ENCODE assay signal across 8 mouse cellular contexts in the genomic region with DNA sequence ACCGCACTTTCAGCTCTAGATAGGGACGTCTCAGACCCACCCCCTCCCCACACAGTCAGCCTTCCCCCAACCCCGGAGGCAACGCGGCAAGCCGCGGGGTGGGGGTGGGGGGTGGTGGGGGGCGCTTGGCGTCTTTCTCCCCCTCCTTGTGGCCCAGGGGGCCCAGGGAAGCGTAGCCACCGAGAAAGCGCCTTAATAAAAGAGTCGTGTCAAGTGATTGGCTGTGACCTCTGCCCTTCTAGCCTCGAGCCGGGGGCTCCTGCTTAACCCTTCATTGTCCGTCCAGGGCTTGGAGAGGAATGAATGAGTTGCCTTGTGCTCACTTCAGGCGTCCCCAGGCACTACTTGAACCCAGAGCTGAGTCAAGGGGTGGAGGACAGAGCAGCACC. TPM values are rescaled to one million over a fixed set of nuclear protein-coding genes. Genes with fewer than 3 reads are reported as not detected.
A peak's percentile ranks its signal among the peaks of the same experiment; 100 is the strongest.
DNase-seq lines count a peak whose midpoint lies in the region; ATAC-seq and TF ChIP-seq lines count a peak whose summit lies in the region.

No protein-coding gene starts in this region.

- intact Hi-C loops in heart, postnatal 36 days (cut with DNase I), result no loop called here

- TF ChIP-seq CTCF in heart, postnatal 0 days (IDR thresholded peaks at IDR 0.05; ENCODE audit: low read depth), result no peak

- 2% methylated on average over 17 of the region's 17 CpGs for WGBS in heart, postnatal 0 days
- WGBS in embryonic facial prominence, embryonic 13.5 days, result under 1% methylated on average over 17 of the region's 17 CpGs
- 1% methylated on average over 17 of the region's 17 CpGs for WGBS in limb, embryonic 10.5 days
- under 1% methylated on average over 17 of the region's 17 CpGs for WGBS in neural tube, embryonic 13.5 days

- H3K27me3 ChIP-seq in heart, postnatal 0 days (ENCODE audit: control insufficient read depth, insufficient read depth, low read length), result peaks cover 66% of the 10 kb centered on the region
- no peaks in the 10 kb centered on the region for H3K27me3 ChIP-seq in embryonic facial prominence, embryonic 13.5 days
- no peaks in the 10 kb centered on the region for H3K27me3 ChIP-seq in limb, embryonic 10.5 days (ENCODE audit: low read depth, poor library complexity, severe bottlenecking)
- no peaks in the 10 kb centered on the region for H3K27me3 ChIP-seq in neural tube, embryonic 13.5 days

- no peaks in the 10 kb centered on the region for H3K36me3 ChIP-seq in heart, postnatal 0 days (replicated peaks; ENCODE audit: control insufficient read depth, insufficient read depth, low read length)
- peaks cover 10% of the 10 kb centered on the region for H3K36me3 ChIP-seq in embryonic facial prominence, embryonic 13.5 days
- H3K36me3 ChIP-seq in limb, embryonic 10.5 days, result peaks cover 45% of the 10 kb centered on the region
- peaks cover 3% of the 10 kb centered on the region; the same call in 1 of the 2 replicates for H3K36me3 ChIP-seq in neural tube, embryonic 13.5 days

- peaks cover 10% of the 10 kb centered on the region for H3K4me1 ChIP-seq in heart, postnatal 0 days (ENCODE audit: control insufficient read depth, insufficient read depth)
- peaks cover 85% of the 10 kb centered on the region for H3K4me1 ChIP-seq in embryonic facial prominence, embryonic 13.5 days
- H3K4me1 ChIP-seq in limb, embryonic 10.5 days, result peaks cover 96% of the 10 kb centered on the region
- H3K4me1 ChIP-seq in neural tube, embryonic 13.5 days (replicated peaks), result peaks cover 82% of the 10 kb centered on the region

- no peaks in the 10 kb centered on the region for H3K9me3 ChIP-seq in heart, postnatal 0 days (replicated peaks; ENCODE audit: control insufficient read depth, low read length)
- H3K9me3 ChIP-seq in embryonic facial prominence, embryonic 13.5 days, result no peaks in the 10 kb centered on the region
- no peaks in the 10 kb centered on the region for H3K9me3 ChIP-seq in limb, embryonic 10.5 days (replicated peaks)
- no peaks in the 10 kb centered on the region for H3K9me3 ChIP-seq in neural tube, embryonic 13.5 days

- peak overlapping the region; percentile 32 for H3K4me3 ChIP-seq in heart, postnatal 0 days (ENCODE audit: low read depth, low read length)
- peak overlapping the region; percentile 58 for H3K4me3 ChIP-seq in embryonic facial prominence, embryonic 13.5 days
- H3K4me3 ChIP-seq in limb, embryonic 10.5 days, result peak overlapping the region; percentile 75
- H3K4me3 ChIP-seq in neural tube, embryonic 13.5 days, result peak overlapping the region; percentile 40

- H3K27ac ChIP-seq in heart, postnatal 0 days (ENCODE audit: low read depth), result no peak overlapping the region
- H3K27ac ChIP-seq in embryonic facial prominence, embryonic 13.5 days, result peak overlapping the region; percentile 97
- H3K27ac ChIP-seq in limb, embryonic 10.5 days, result peak overlapping the region; percentile 93
- peak overlapping the region; percentile 42; the same call in 1 of the 2 replicates for H3K27ac ChIP-seq in neural tube, embryonic 13.5 days (replicated peaks)

- no peak for TF ChIP-seq EP300 in heart, postnatal 0 days (IDR thresholded peaks at IDR 0.05; ENCODE audit: low read depth)

- no peak for ATAC-seq in heart, postnatal 0 days (ENCODE audit: insufficient read depth, low read depth)
- ATAC-seq in embryonic facial prominence, embryonic 13.5 days (ENCODE audit: insufficient number of reproducible peaks, insufficient read depth, low FRiP score, low TSS enrichment, low read depth), result no peak
- 0 out of 2 replicates have a peak, but pooled peaks have one; percentile 11 for ATAC-seq in neural tube, embryonic 13.5 days (ENCODE audit: low read depth)

- 0 out of 2 replicates have a peak overlapping the region, but pooled peaks have one; percentile 35 for H3K9ac ChIP-seq in heart, postnatal 0 days (replicated peaks; ENCODE audit: low read depth, low read length)
- H3K9ac ChIP-seq in embryonic facial prominence, embryonic 13.5 days, result peak overlapping the region; percentile 78
- peak overlapping the region; percentile 70 for H3K9ac ChIP-seq in neural tube, embryonic 13.5 days

- DNase-seq in heart, postnatal 0 days (ENCODE audit: low spot score), result no peak
- no peak for DNase-seq in heart, postnatal 36 days
- peak; percentile 87 for DNase-seq in limb, embryonic 10.5 days (ENCODE audit: low spot score)
- DNase-seq in frontal cortex, postnatal 25 days (ENCODE audit: low spot score in 2 of 2), result no peak
- DNase-seq in cerebellum, adult 11 months, result no peak
- DNase-seq in ovary, postnatal 36 days (ENCODE audit: low spot score), result no peak

- peak overlapping the region; percentile 52 for H3K4me2 ChIP-seq in heart, postnatal 0 days (ENCODE audit: low read depth, low read length)
- peak overlapping the region; percentile 73 for H3K4me2 ChIP-seq in embryonic facial prominence, embryonic 13.5 days
- H3K4me2 ChIP-seq in neural tube, embryonic 13.5 days, result peak overlapping the region; percentile 68

RNA-seq across cellular contexts. Expression of a gene that starts 0.7 kb away (rescaled TPM):
- total RNA-seq in heart, postnatal 0 days (2014; rRNA removed; ENCODE audit: low replicate concordance), result 0.53 TPM in 1 of 2 replicates, not detected in the other
- polyA plus RNA-seq in heart, postnatal 0 days (2015; fragmentation: Nextera tagmentation; extraction: Ambion mirVana), result 0.37 and 0.62 TPM in 2 replicates
- not detected for total RNA-seq in heart, postnatal 36 days (2021)
- polyA plus RNA-seq in embryonic facial prominence, embryonic 13.5 days (2015; fragmentation: Nextera tagmentation; extraction: Ambion mirVana), result 345 and 370 TPM in 2 replicates
- polyA plus RNA-seq in limb, embryonic 10.5 days (2016; fragmentation: Nextera tagmentation; extraction: Ambion mirVana), result 944 and 1,066 TPM in 2 replicates
- polyA plus RNA-seq in neural tube, embryonic 13.5 days (2015; fragmentation: Nextera tagmentation; extraction: Ambion mirVana), result 193 and 205 TPM in 2 replicates

RNA-seq across cellular contexts. Expression of a gene that starts 17.3 kb away (rescaled TPM):
- 14.5 and 56.8 TPM in 2 replicates for total RNA-seq in heart, postnatal 0 days (2014; rRNA removed; ENCODE audit: low replicate concordance)
- 7.9 and 8.0 TPM in 2 replicates for polyA plus RNA-seq in heart, postnatal 0 days (2015; fragmentation: Nextera tagmentation; extraction: Ambion mirVana)
- 1 to 10 TPM; 4.8 to 5.2 TPM for total RNA-seq in heart, postnatal 36 days (2021)
- 21.1 and 25.2 TPM in 2 replicates for polyA plus RNA-seq in embryonic facial prominence, embryonic 13.5 days (2015; fragmentation: Nextera tagmentation; extraction: Ambion mirVana)
- polyA plus RNA-seq in limb, embryonic 10.5 days (2016; fragmentation: Nextera tagmentation; extraction: Ambion mirVana), result 21.1 and 21.7 TPM in 2 replicates
- 20.1 and 22.2 TPM in 2 replicates for polyA plus RNA-seq in neural tube, embryonic 13.5 days (2015; fragmentation: Nextera tagmentation; extraction: Ambion mirVana)

RNA-seq across cellular contexts. Expression of a gene that starts 17.7 kb away (rescaled TPM):
- total RNA-seq in heart, postnatal 0 days (2014; rRNA removed; ENCODE audit: low replicate concordance), result 8.2 and 24.0 TPM in 2 replicates
- 14.2 and 16.2 TPM in 2 replicates for polyA plus RNA-seq in heart, postnatal 0 days (2015; fragmentation: Nextera tagmentation; extraction: Ambion mirVana)
- total RNA-seq in heart, postnatal 36 days (2021), result 10 to 100 TPM; 10.2 to 12.3 TPM
- 69.0 and 74.3 TPM in 2 replicates for polyA plus RNA-seq in embryonic facial prominence, embryonic 13.5 days (2015; fragmentation: Nextera tagmentation; extraction: Ambion mirVana)
- 84.8 and 86.0 TPM in 2 replicates for polyA plus RNA-seq in limb, embryonic 10.5 days (2016; fragmentation: Nextera tagmentation; extraction: Ambion mirVana)
- polyA plus RNA-seq in neural tube, embryonic 13.5 days (2015; fragmentation: Nextera tagmentation; extraction: Ambion mirVana), result 36.2 and 41.4 TPM in 2 replicates

RNA-seq across cellular contexts. Expression of a gene that starts 23.1 kb away (rescaled TPM):
- total RNA-seq in heart, postnatal 0 days (2014; rRNA removed; ENCODE audit: low replicate concordance), result 17.2 and 35.7 TPM in 2 replicates
- polyA plus RNA-seq in heart, postnatal 0 days (2015; fragmentation: Nextera tagmentation; extraction: Ambion mirVana), result 9.1 and 9.9 TPM in 2 replicates
- 10 to 100 TPM; 18.7 to 22.7 TPM for total RNA-seq in heart, postnatal 36 days (2021)
- 13.8 and 17.7 TPM in 2 replicates for polyA plus RNA-seq in embryonic facial prominence, embryonic 13.5 days (2015; fragmentation: Nextera tagmentation; extraction: Ambion mirVana)
- 13.5 and 14.6 TPM in 2 replicates for polyA plus RNA-seq in limb, embryonic 10.5 days (2016; fragmentation: Nextera tagmentation; extraction: Ambion mirVana)
- 44.1 and 47.1 TPM in 2 replicates for polyA plus RNA-seq in neural tube, embryonic 13.5 days (2015; fragmentation: Nextera tagmentation; extraction: Ambion mirVana)

RNA-seq across cellular contexts. Expression of a gene that starts 28.5 kb away (rescaled TPM):
- total RNA-seq in heart, postnatal 0 days (2014; rRNA removed; ENCODE audit: low replicate concordance), result 53.9 and 57.1 TPM in 2 replicates
- 62.3 and 67.2 TPM in 2 replicates for polyA plus RNA-seq in heart, postnatal 0 days (2015; fragmentation: Nextera tagmentation; extraction: Ambion mirVana)
- 10 to 100 TPM; 69.5 to 75.1 TPM for total RNA-seq in heart, postnatal 36 days (2021)
- 80.1 and 84.0 TPM in 2 replicates for polyA plus RNA-seq in embryonic facial prominence, embryonic 13.5 days (2015; fragmentation: Nextera tagmentation; extraction: Ambion mirVana)
- polyA plus RNA-seq in limb, embryonic 10.5 days (2016; fragmentation: Nextera tagmentation; extraction: Ambion mirVana), result 75.0 and 81.3 TPM in 2 replicates
- polyA plus RNA-seq in neural tube, embryonic 13.5 days (2015; fragmentation: Nextera tagmentation; extraction: Ambion mirVana), result 69.5 and 73.0 TPM in 2 replicates

Comparison
In these comparisons a context has a peak if more than half of its experiments do, and no peak if none do; other contexts are left out.
1. RNA of a gene that starts 0.7 kb away (polyA plus RNA-seq): 944 to 1,066 TPM in limb, embryonic 10.5 days, 345 to 370 TPM in embryonic facial prominence, embryonic 13.5 days and 193 to 205 TPM in neural tube, embryonic 13.5 days; 0.37 to 0.62 TPM in heart, postnatal 0 days; every median in the first group is over 100 times any median in the second.
2. Peak in every context shown above with its lines, with median percentiles within 50 percentile points of each other: H3K4me2 ChIP-seq, H3K4me3 ChIP-seq and H3K9ac ChIP-seq.